ENCODE assay signal across 8 mouse cellular contexts in genomic region chr17:70755669-70756263, GRCm38 (mm10).
DNase-seq lines count a peak whose midpoint lies in the region; ATAC-seq and TF ChIP-seq lines count a peak whose summit lies in the region.

No protein-coding gene starts in this region.

- peak; percentile 25 to 43 for DNase-seq in lung, adult 18-20 months
- DNase-seq in lung, postnatal 14 days, result no peak
- peak; percentile 66 for DNase-seq in mesoderm, embryonic 11.5 days (ENCODE audit: low read depth, low spot score)
- no peak for DNase-seq in thymus, postnatal 10 days (ENCODE audit: low spot score in 2 of 2)
- no peak for DNase-seq in frontal cortex, postnatal 36 days (ENCODE audit: low spot score in 2 of 2)

- peaks cover 15% of the 10 kb centered on the region for H3K27me3 ChIP-seq in forebrain, embryonic 13.5 days
- no peaks in the 10 kb centered on the region for H3K27me3 ChIP-seq in intestine, postnatal 0 days (replicated peaks; ENCODE audit: control insufficient read depth, insufficient read depth, low read length)

- 3% methylated on average over 14 of the region's 14 CpGs for WGBS in forebrain, embryonic 13.5 days
- WGBS in intestine, postnatal 0 days, result 6% methylated on average over 11 of the region's 14 CpGs

- peak overlapping the region; percentile 53 for H3K9ac ChIP-seq in forebrain, embryonic 13.5 days
- peak overlapping the region; percentile 8; the same call in 1 of the 2 replicates for H3K9ac ChIP-seq in intestine, postnatal 0 days (ENCODE audit: low read depth, low read length)

- H3K27ac ChIP-seq in forebrain, embryonic 13.5 days, result peak overlapping the region; percentile 33; the same call in 1 of the 2 replicates
- H3K27ac ChIP-seq in intestine, postnatal 0 days (ENCODE audit: low read depth, low read length), result peak overlapping the region; percentile 72

- H3K4me3 ChIP-seq in forebrain, embryonic 13.5 days, result peak overlapping the region; percentile 34
- H3K4me3 ChIP-seq in intestine, postnatal 0 days (ENCODE audit: low read depth, low read length), result peak overlapping the region; percentile 37

- no peaks in the 10 kb centered on the region for H3K9me3 ChIP-seq in forebrain, embryonic 13.5 days (replicated peaks)
- H3K9me3 ChIP-seq in intestine, postnatal 0 days (ENCODE audit: control insufficient read depth), result no peaks in the 10 kb centered on the region

- peak overlapping the region; percentile 60 for H3K4me2 ChIP-seq in forebrain, embryonic 13.5 days
- peak overlapping the region; percentile 80 for H3K4me2 ChIP-seq in intestine, postnatal 0 days (replicated peaks; ENCODE audit: low read depth)

- peaks cover 21% of the 10 kb centered on the region for H3K4me1 ChIP-seq in forebrain, embryonic 13.5 days
- no peaks in the 10 kb centered on the region for H3K4me1 ChIP-seq in intestine, postnatal 0 days (replicated peaks; ENCODE audit: control insufficient read depth, insufficient read depth, low read length)

- H3K36me3 ChIP-seq in forebrain, embryonic 13.5 days (ENCODE audit: poor library complexity, severe bottlenecking), result no peaks in the 10 kb centered on the region
- no peaks in the 10 kb centered on the region for H3K36me3 ChIP-seq in intestine, postnatal 0 days (ENCODE audit: control insufficient read depth, insufficient read depth)

- no peak for TF ChIP-seq CTCF in intestine, postnatal 0 days (IDR thresholded peaks at IDR 0.05; ENCODE audit: low read depth)

- ATAC-seq in forebrain, embryonic 13.5 days, result no peak; the same call in 1 of the 2 replicates
- ATAC-seq in intestine, postnatal 0 days, result peak; percentile 71
- ATAC-seq in cerebellum, adult (ENCODE audit: insufficient number of reproducible peaks, low FRiP score, low TSS enrichment), result no peak

Comparison
In these comparisons a context has a peak if more than half of its experiments do, and no peak if none do; other contexts are left out.
1. DNase-seq: peak in lung, adult 18-20 months (2 of 2) and mesoderm, embryonic 11.5 days (single experiment); none in lung, postnatal 14 days (single experiment), thymus, postnatal 10 days (0 of 2) and frontal cortex, postnatal 36 days (0 of 2).